Mouse (Mus musculus): ENCODE results near the gene Asah2.

The Asah2 gene

GRCm38 (mm10) chr19:31975882-31976281 is 132.1 kb downstream of the Asah2 start:
- Histone ChIP-seq H3K36me3 (ENCODE audit: control insufficient read depth, insufficient read depth, low read length, poor library complexity, severe bottlenecking) (no peaks in the 10 kb centered on the region), H3K27me3 (ENCODE audit: control insufficient read depth, insufficient read depth, low read length, poor library complexity, severe bottlenecking) (no peaks in the 10 kb centered on the region)
- DNase-seq (ENCODE audit: low read depth, low spot score): peak; percentile 42

DNA sequence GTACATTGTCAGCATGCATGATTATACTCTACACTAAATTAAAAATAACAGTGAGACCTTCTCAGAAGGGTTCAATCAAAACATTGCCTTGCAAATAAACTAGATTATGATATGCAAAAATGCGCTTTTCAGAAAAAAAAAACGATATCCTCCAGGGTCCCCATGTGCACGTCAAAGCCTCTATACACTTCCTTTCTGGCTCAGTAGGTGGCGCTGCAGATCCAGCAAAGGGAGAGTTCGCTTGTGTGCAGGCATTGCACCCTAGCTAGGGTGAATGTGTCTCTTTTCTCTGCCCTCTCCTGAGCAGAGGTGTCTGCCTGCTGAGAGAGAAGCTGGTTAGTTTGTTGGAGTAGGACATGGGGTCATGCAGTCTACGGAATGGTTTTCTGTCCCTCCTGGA is 136.0 kb downstream of the Asah2 start:
- peak; percentile 92 for DNase-seq (ENCODE audit: low read depth, low spot score)
- no peaks in the 10 kb centered on the region for H3K27me3 ChIP-seq (ENCODE audit: control insufficient read depth, insufficient read depth, low read length, poor library complexity, severe bottlenecking)

DNA sequence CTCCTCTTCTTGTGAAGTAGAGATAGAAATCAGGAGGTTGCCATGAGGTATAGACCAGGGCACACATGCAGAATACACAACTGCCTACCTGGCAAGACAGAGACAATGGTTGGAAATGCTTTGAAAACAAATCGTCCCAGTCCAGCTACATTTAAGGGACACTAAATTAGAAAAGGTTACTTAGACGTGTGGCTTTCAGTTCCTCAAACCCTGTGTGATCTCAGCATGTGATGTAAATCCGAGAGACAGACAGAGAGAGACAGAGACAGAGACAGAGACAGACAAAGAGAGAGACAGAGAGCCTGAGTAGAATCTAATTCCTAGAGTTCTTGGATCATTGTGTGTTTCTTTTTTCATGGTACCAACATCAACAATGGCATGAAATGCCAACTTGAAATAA is 136.6 kb downstream of the Asah2 start:
- peak; percentile 66 for DNase-seq (ENCODE audit: low read depth, low spot score)
- H3K36me3 ChIP-seq (ENCODE audit: control insufficient read depth, insufficient read depth, low read length, poor library complexity, severe bottlenecking): no peaks in the 10 kb centered on the region
- no peaks in the 10 kb centered on the region for H3K27me3 ChIP-seq (ENCODE audit: control insufficient read depth, insufficient read depth, low read length, poor library complexity, severe bottlenecking)

More for the DNA sequence above, 136.0 kb downstream of the Asah2 start:
- H3K36me3 ChIP-seq (ENCODE audit: control insufficient read depth, insufficient read depth, low read length, poor library complexity, severe bottlenecking): no peaks in the 10 kb centered on the region

GRCm38 (mm10) chr19:31967933-31968532 is 140.0 kb downstream of the Asah2 start:
- Histone ChIP-seq H3K27me3 (ENCODE audit: control insufficient read depth, insufficient read depth, low read length, poor library complexity, severe bottlenecking) (no peaks in the 10 kb centered on the region), H3K36me3 (ENCODE audit: control insufficient read depth, insufficient read depth, low read length, poor library complexity, severe bottlenecking) (no peaks in the 10 kb centered on the region)
- peak; percentile 57 for DNase-seq (ENCODE audit: low read depth, low spot score)

GRCm38 (mm10) chr19:31963147-31963546 is 144.9 kb downstream of the Asah2 start:
- no peaks in the 10 kb centered on the region for H3K27me3 ChIP-seq (ENCODE audit: control insufficient read depth, insufficient read depth, low read length, poor library complexity, severe bottlenecking)
- DNase-seq (ENCODE audit: low read depth, low spot score): no peak
- H3K36me3 ChIP-seq (ENCODE audit: control insufficient read depth, insufficient read depth, low read length, poor library complexity, severe bottlenecking): no peaks in the 10 kb centered on the region

- no peaks in the 10 kb centered on the region for H3K36me3 ChIP-seq (ENCODE audit: control insufficient read depth, insufficient read depth, low read length, poor library complexity, severe bottlenecking)
- DNase-seq (ENCODE audit: low read depth, low spot score): no peak
- no peaks in the 10 kb centered on the region for H3K27me3 ChIP-seq (ENCODE audit: control insufficient read depth, insufficient read depth, low read length, poor library complexity, severe bottlenecking)
Measured at GRCm38 (mm10) chr19:31960434-31960833, 147.6 kb downstream of the Asah2 start.

DNA sequence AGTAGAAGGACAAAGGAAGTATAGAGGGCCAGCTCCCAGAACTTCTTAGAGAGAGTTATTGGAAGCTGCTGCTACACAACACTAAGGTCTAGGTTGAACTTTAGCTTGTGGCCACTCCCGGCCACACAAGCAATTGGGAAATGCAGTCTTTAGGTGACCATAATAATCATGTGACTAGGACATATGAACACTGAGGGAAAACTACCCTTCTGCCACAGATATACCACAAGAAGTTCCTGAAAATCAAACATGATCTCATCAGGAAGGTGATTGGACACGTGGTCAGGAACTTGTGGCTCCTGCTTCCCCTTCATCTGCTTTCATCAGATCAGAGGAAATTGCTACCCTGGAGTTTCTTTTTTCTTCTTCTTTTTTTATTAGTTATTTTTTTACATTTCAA is 151.7 kb downstream of the Asah2 start:
- no peak for DNase-seq (ENCODE audit: low read depth, low spot score)
- no peaks in the 10 kb centered on the region for H3K36me3 ChIP-seq (ENCODE audit: control insufficient read depth, insufficient read depth, low read length, poor library complexity, severe bottlenecking)

DNA sequence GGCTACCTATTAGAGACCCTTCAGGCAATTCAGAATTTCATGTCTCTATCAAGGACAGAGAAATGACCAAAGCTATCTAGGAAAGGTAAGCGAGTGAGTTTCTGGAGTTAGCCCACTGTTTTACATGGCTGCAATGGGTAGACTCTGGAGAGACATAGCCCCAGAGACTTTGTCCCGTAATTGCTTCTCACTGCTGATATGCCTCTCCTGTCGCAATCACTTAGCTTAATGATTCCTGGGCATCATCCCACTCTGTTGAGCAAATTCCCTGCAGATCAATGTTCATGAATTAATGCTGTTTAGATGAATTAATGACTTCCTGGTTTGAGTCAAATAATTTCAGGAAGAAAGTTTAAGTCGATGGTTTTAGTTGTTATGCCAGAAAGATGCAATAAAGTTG is 153.3 kb downstream of the Asah2 start:
- H3K36me3 ChIP-seq (ENCODE audit: control insufficient read depth, insufficient read depth, low read length, poor library complexity, severe bottlenecking): no peaks in the 10 kb centered on the region
- DNase-seq (ENCODE audit: low read depth, low spot score): no peak
- H3K27me3 ChIP-seq (ENCODE audit: control insufficient read depth, insufficient read depth, low read length, poor library complexity, severe bottlenecking): no peaks in the 10 kb centered on the region

More for the DNA sequence above, 151.7 kb downstream of the Asah2 start:
- no peaks in the 10 kb centered on the region for H3K27me3 ChIP-seq (ENCODE audit: control insufficient read depth, insufficient read depth, low read length, poor library complexity, severe bottlenecking)

DNA sequence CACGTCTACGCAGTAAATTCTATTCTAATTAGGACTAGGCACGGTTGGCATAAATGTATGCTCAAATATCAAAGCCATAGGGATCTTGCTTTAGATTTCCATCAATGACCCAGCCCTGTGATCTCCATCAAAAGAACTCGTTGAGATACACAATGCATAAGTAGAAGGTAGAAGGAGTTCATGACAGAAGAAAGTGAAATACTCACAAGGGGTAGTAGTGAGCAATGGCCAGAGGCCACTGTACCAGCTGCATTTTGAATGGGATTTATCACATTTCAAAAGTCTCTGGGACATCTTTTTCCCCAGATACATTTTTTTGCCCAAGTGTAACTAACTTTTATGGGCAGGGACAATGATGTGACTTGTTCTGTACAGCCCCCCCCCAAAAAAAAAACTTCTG is 153.7 kb downstream of the Asah2 start:
- DNase-seq (ENCODE audit: low read depth, low spot score): no peak
- H3K36me3 ChIP-seq (ENCODE audit: control insufficient read depth, insufficient read depth, low read length, poor library complexity, severe bottlenecking): no peaks in the 10 kb centered on the region
- H3K27me3 ChIP-seq (ENCODE audit: control insufficient read depth, insufficient read depth, low read length, poor library complexity, severe bottlenecking): no peaks in the 10 kb centered on the region

- DNase-seq (ENCODE audit: low read depth, low spot score): no peak
- no peaks in the 10 kb centered on the region for H3K27me3 ChIP-seq (ENCODE audit: control insufficient read depth, insufficient read depth, low read length, poor library complexity, severe bottlenecking)
- no peaks in the 10 kb centered on the region for H3K36me3 ChIP-seq (ENCODE audit: control insufficient read depth, insufficient read depth, low read length, poor library complexity, severe bottlenecking)
Measured at GRCm38 (mm10) chr19:31953799-31954198, 154.2 kb downstream of the Asah2 start.

DNA sequence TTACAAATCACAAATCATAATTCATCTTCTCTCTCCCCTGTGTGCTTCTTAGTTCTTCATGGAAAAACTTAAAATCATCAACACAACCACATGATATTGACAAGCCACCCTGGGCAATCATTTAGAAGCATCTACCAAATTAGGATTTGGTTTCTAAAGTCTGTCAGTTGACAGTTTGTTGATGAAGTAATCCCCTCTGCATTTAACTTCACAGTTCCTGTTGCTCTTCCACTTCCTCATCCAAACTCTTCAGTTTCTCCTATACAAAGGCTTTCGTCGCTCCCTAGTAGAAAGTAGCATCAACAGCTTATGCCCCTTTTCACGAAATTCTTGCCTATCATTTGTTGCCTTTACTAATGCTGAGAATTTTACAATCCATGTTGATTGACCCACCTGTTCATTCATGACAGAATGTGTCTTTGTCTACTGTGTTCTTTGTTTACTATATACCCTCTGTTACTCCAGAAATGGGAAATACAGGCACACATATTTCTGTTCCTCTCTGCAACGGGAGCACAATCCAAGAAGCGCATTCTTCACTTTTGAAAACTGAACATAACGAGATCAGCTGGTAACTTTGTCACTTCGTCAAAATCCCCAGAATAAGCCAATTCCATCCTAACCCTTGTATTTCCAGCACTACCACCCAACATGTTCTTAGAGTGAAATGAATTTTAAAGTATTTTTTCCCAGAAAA is 157.1 kb downstream of the Asah2 start:
- no peaks in the 10 kb centered on the region for H3K27me3 ChIP-seq (ENCODE audit: control insufficient read depth, insufficient read depth, low read length, poor library complexity, severe bottlenecking)
- DNase-seq (ENCODE audit: low read depth, low spot score): no peak
- H3K36me3 ChIP-seq (ENCODE audit: control insufficient read depth, insufficient read depth, low read length, poor library complexity, severe bottlenecking): no peaks in the 10 kb centered on the region
